Mouse (Mus musculus): ENCODE measurements around the gene Sptan1.

- no peak for TF ChIP-seq POLR2A (IDR thresholded peaks at IDR 0.05; ENCODE audit: borderline replicate concordance, low read depth, low read length)
- TF ChIP-seq CTCF (IDR thresholded peaks at IDR 0.05; ENCODE audit: low read depth, low read length), result no peak
These were observed 86.8 kb downstream of the Sptan1 start for GRCm38 (mm10) chr2:30051992-30052761.

Measured in bone marrow macrophage, adult 2 months (primary cell).